In the genomic region with DNA sequence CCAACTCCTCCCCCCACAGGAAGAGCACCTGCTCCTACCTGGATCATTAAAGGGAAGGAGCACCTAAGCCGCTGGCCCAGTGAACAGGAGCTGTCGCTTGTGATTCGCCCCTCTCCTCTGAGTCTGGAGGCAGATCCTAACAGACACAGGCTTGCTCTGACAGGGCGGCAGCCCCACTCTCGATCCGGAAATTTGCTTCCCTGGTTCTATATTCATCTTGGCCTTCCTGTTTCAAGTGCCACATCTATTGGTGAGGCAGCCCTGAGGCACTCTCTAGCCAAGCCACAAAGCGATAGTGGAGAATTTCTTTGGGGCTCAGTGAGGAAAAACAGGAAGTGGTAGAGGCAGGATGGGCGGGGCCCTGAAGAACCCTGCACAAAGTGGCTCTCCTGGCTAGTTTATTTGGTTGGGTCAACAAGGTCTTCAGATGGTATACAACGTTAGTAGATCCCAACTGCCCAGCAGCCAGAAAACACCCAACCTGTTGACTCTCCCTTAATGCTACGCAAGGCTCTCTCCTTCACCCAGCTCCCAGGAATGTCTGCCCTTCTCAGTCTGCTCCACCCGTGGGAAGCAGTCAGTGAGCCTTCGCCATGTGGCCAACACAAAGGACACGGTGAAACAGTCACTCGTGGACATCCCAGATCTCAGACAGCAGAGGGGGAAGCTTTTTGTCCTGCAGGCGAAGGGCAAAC, we compare ENCODE assay signal across 8 mouse cellular contexts. TPM values are rescaled to one million over a fixed set of nuclear protein-coding genes. Genes with fewer than 3 reads are reported as not detected.
DNase-seq lines count a peak whose midpoint lies in the region; ATAC-seq and TF ChIP-seq lines count a peak whose summit lies in the region.

Madd (minus strand) TSS at position 127 of the 695 bp plus-strand sequence.

- TF ChIP-seq CTCF in embryonic fibroblast, embryonic 13.5 days (IDR thresholded peaks at IDR 0.05; ENCODE audit: borderline replicate concordance, insufficient read depth, low read length): no peak

- no peaks in the 10 kb centered on the region for H3K36me3 ChIP-seq in hindbrain, embryonic 11.5 days (ENCODE audit: control insufficient read depth, insufficient read depth, low read length)

- peaks cover 4% of the 10 kb centered on the region; the same call in 1 of the 2 replicates for H3K4me1 ChIP-seq in embryonic fibroblast, embryonic 13.5 days (ENCODE audit: control insufficient read depth, insufficient read depth, low read length)
- no peaks in the 10 kb centered on the region for H3K4me1 ChIP-seq in hindbrain, embryonic 11.5 days (replicated peaks; ENCODE audit: control insufficient read depth, insufficient read depth, low read length)

- peak; percentile 28 for DNase-seq in urinary bladder, postnatal 14 days (ENCODE audit: low spot score)
- no peak for DNase-seq in urinary bladder, postnatal 10 days (ENCODE audit: low spot score)
- no peak for DNase-seq in hindbrain, embryonic 11.5 days (ENCODE audit: low spot score)
- no peak for DNase-seq in layer of hippocampus, postnatal 25 days (ENCODE audit: extremely low spot score in 1 of 2, low spot score in 1 of 2)
- DNase-seq in lung, postnatal 25 days (ENCODE audit: low spot score): peak; percentile 86
- DNase-seq in spleen, postnatal 10 days (ENCODE audit: low spot score in 2 of 2): peak; percentile 51 to 75
- no peak for DNase-seq in gastrocnemius, postnatal 10 days

- no peaks in the 10 kb centered on the region for H3K27me3 ChIP-seq in hindbrain, embryonic 11.5 days (ENCODE audit: control insufficient read depth, insufficient read depth, low read length)

- no peaks in the 10 kb centered on the region for H3K9me3 ChIP-seq in hindbrain, embryonic 11.5 days (ENCODE audit: control insufficient read depth, low read length)

- peak within 1 kb of the TSS; percentile 76 for H3K4me3 ChIP-seq in embryonic fibroblast, embryonic 13.5 days (ENCODE audit: insufficient read depth, low read length)
- peak within 1 kb of the TSS; percentile 94 for H3K4me3 ChIP-seq in hindbrain, embryonic 11.5 days (ENCODE audit: low read depth, low read length)

- ATAC-seq in hindbrain, embryonic 11.5 days (ENCODE audit: low FRiP score): peak; percentile 2; the same call in 1 of the 2 replicates

- no peak within 1 kb of the TSS for H3K27ac ChIP-seq in embryonic fibroblast, embryonic 13.5 days (ENCODE audit: insufficient read depth, low read length)
- H3K27ac ChIP-seq in hindbrain, embryonic 11.5 days (ENCODE audit: low read depth, low read length): peak within 1 kb of the TSS; percentile 80

- WGBS in hindbrain, embryonic 11.5 days: 68% methylated on average over 15 of the region's 15 CpGs

- peak within 1 kb of the TSS; percentile 82 for H3K4me2 ChIP-seq in hindbrain, embryonic 11.5 days (replicated peaks; ENCODE audit: low read depth, low read length)

- TF ChIP-seq POLR2A in embryonic fibroblast, embryonic 13.5 days (IDR thresholded peaks at IDR 0.05; ENCODE audit: low read depth, low read length): no peak

- peak within 1 kb of the TSS; percentile 64 for H3K9ac ChIP-seq in hindbrain, embryonic 11.5 days (ENCODE audit: low read depth, low read length)

RNA-seq across cellular contexts. Expression of gene Madd, which starts in this region (rescaled TPM):
- 5.4 and 6.3 TPM in 2 replicates for polyA plus RNA-seq in embryonic fibroblast, embryonic 13.5 days (2011; ENCODE audit: insufficient read length, low read depth, missing spikeins)
- 18.6 and 23.7 TPM in 2 replicates for polyA plus RNA-seq in hindbrain, embryonic 11.5 days (2014; fragmentation: Nextera tagmentation; extraction: Ambion mirVana)
- total RNA-seq in layer of hippocampus, postnatal 25 days (2021): 100 to 1,000 TPM; 203 to 235 TPM
- 1 to 10 TPM; 5.3 to 6.0 TPM for total RNA-seq in gastrocnemius, postnatal 10 days (2021)

Comparison
In these comparisons a context has a peak if more than half of its experiments do, and no peak if none do; other contexts are left out.
1. RNA of gene Madd (total RNA-seq): 203 to 235 TPM in layer of hippocampus, postnatal 25 days; 5.3 to 6.0 TPM in gastrocnemius, postnatal 10 days; every median in the first group is over 10 times any median in the second.
2. DNase-seq: peak in urinary bladder, postnatal 14 days (single experiment), lung, postnatal 25 days (single experiment) and spleen, postnatal 10 days (2 of 2); none in urinary bladder, postnatal 10 days (single experiment), hindbrain, embryonic 11.5 days (single experiment), layer of hippocampus, postnatal 25 days (0 of 2) and gastrocnemius, postnatal 10 days (single experiment).